Mouse (Mus musculus) layer of hippocampus, adult 18-20 months (tissue): ENCODE data around the gene Cd80. TPM values are rescaled to one million over a fixed set of nuclear protein-coding genes. Genes with fewer than 3 reads are reported as not detected.
"Not testable (repeated sequence)": the region's sequence is repeated elsewhere in the genome, so short reads cannot be mapped to it uniquely, and the experiment has no call there.

Experiments
- DNase-seq, 2 experiments: peaks; one replicate each; pipeline ENCODE4 v3.0.0; 2022; ENCODE audit warnings: low spot score in 2 of 2
- total RNA-seq, 2 experiments: library from RNA; stranded (reverse); gene quantifications; 2 replicates each; pipeline ENCODE4 v1.2.3; 2021

The Cd80 gene
- total RNA-seq, 2 experiments from 2014 or later, result 0.46 to 0.50 TPM

GRCm38 (mm10) chr16:38471697-38472506 lies 16.5 kb downstream of the Cd80 start:
- no peak for DNase-seq

GRCm38 (mm10) chr16:38472507-38472873 lies 17.1 kb downstream of the Cd80 start:
- no peak for DNase-seq

- DNase-seq, result no peak
Measured at GRCm38 (mm10) chr16:38473661-38474060, 18.3 kb downstream of the Cd80 start.

DNA sequence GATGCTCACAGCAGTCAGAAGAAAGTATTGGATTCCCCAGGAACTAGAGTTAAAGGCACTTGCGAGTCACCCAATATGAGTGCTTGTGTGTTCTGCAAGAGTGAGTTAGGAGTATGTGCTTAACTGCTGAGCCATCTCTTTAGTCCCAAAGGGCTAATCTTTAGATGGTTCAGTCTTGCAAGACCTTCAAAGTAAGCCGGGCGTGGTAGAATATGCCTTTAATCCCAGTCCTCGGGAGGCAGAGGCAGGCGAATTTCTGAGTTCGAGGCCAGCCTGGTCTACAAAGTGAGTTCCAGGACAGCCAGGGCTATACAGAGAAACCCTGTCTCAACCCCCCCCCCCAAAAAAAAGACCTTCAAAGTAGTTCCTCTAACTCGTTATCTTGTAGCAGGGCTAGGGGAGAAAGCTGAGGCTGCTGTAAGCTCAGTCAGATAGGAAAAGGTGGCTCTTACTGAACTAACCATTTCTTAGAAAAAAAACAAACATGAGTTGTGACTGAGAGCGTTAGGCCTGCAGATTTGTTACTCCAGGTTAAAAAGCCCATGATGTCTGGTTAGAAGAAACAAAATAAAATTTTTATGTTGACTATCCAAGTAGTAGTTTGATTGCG lies 19.4 kb downstream of the Cd80 start:
- DNase-seq, result no peak

- no peak for DNase-seq
Measured at GRCm38 (mm10) chr16:38475681-38476311, 20.4 kb downstream of the Cd80 start.

DNA sequence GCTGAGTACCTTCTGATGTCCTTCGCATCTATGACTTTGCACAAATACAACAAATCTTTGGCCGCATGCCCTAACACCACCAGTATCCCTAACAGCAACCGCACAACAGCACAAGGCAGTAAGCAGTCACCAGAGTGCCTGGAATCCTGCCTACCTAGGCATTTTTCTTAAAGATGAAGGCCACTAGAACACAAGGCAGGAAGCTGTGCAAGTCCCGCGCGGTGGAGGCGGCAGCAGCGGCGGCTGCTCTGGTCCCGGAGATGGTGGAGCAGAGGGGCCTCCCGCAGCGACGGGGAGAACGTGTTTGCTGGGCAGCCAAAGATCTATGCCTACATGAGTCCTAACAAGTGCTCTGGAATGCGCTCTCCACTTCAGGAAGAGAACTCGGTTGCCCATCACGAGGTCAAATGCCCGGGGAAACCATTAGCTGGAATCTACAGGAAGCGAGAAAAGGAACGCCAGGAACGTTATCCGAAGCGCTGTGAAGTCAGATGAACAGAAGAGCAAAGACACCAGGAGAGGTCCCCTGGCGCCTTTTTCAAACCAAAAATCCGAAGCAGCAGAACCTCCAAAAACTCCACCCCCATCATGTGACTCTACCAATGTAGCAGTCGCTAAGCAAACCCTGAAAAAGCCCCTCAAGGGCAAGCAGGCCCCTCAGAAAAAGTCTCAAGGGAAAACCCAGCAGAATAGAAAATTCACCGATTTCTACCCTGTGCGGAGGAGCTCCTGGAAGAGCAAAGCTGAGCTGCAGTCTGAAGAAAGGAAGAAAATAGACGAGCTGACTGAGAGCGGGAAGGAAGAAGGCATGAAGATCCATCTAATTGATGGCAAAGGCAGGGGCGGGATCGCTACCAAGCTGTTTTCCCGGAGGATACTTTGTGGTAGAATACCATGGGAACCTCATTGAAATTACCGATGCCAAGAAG lies 21.2 kb downstream of the Cd80 start:
- peak; percentile 11 to 37 for DNase-seq

- DNase-seq, result not testable (repeated sequence)
Measured at GRCm38 (mm10) chr16:38477241-38477608, 21.9 kb downstream of the Cd80 start.

GRCm38 (mm10) chr16:38478296-38478695 lies 22.9 kb downstream of the Cd80 start:
- no peak for DNase-seq

- no peak for DNase-seq
Measured at GRCm38 (mm10) chr16:38481327-38481726, 26.0 kb downstream of the Cd80 start.

- DNase-seq, result no peak
Measured at GRCm38 (mm10) chr16:38482780-38483562, 27.6 kb downstream of the Cd80 start.

DNA sequence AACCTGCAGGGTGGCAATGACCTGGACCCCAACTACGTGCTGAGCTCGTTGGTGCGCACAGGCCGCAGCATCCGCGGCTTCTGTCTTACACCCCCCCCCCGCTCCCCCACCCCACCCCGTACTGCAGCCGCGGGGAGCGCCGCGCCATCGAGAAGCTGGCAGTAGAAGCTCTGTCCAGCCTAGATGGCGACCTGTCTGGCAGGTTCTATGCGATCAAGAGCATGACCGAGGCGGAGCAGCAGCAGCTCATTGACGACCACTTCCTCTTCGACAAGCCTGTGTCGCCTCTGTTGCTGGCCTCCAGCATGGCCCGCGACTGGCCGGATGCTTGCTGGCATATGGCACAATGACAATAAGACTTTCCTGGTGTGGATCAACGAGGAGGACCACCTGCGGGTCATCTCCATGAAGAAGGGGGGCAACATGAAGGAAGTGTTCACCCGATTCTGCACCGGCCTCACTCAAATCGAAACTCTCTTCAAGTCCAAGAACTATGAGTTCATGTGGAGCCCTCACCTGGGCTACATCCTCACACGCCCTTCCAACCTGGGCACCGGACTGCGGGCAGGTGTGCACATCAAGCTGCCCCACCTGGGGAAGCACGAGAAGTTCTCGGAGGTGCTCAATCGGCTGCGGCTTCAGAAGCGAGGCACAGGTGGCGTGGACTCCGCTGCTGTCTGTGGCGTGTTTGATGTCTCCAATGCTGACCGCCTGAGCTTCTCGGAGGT lies 28.4 kb downstream of the Cd80 start:
- no peak for DNase-seq

GRCm38 (mm10) chr16:38492551-38492950 lies 37.2 kb downstream of the Cd80 start:
- no peak for DNase-seq

DNA sequence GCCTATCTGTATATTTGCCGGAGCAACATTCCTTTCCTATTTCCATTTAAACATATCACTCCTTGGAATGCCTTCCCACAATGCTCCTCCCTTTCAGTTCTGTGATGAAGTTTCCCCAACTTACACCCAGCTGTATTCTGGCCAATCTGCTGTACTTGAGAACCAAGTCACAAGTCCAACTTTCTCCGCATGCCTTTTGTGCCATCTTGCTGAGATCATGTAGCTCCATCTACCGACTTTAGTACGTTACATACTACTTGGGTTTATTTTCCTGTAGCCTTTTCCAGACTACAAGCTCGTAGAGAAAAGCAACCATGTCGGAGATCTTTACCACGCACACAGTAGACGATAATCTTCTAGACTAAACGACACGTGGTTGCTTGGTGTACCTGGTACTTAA lies 38.5 kb downstream of the Cd80 start:
- no peak for DNase-seq

GRCm38 (mm10) chr16:38496604-38497140 lies 41.3 kb downstream of the Cd80 start:
- no peak for DNase-seq

GRCm38 (mm10) chr16:38502469-38502868 lies 47.1 kb downstream of the Cd80 start:
- DNase-seq, result no peak

- DNase-seq, result no peak
Measured at GRCm38 (mm10) chr16:38503528-38503927, 48.2 kb downstream of the Cd80 start.

DNA sequence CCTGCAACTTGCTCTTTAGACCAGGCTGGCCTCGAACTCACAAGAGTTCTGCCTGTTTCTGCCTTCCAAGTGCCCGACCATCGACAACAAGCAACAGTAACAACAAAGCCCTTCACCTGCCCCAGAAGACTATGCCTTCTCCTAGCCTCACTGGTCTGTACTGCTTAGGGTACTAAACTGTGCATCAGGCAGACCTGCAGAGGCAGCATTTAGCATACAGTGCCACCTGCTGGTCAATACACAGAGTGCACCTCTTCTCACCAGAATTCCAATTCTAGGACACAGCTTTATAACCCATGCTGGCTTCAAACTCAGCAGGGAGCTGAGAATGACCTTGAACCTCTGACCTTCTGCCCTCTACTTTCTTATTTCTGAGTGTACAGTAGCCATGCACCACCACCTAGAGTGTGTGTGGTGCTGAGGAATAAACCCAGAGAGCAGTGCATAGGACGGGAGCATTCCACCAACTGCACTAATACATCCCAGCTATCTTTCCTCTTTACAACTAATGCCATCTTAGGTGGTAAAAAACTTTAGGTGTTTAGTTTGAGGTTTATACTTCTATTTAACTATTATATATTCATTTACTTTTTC lies 50.8 kb downstream of the Cd80 start:
- DNase-seq, result peak; percentile 21 to 84

DNA sequence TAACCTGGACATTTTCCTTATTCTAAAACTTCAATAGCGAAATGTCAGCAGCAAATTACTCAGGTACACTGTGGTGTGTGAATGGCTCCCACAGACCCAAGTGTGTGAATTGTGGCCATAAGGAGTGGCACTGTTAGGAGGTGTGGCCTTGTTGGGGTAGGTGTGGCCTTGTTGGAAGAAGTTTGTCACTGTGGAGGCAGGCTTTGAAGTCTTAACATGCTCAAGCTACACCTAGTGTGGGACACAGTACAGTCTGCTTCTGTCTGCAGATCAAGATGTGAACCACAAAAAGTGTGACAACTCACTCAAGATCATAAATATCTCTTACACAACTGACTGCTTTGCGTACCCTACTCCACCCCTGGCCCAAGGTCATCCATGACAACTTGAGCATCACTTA lies 55.5 kb downstream of the Cd80 start:
- DNase-seq, result no peak

DNA sequence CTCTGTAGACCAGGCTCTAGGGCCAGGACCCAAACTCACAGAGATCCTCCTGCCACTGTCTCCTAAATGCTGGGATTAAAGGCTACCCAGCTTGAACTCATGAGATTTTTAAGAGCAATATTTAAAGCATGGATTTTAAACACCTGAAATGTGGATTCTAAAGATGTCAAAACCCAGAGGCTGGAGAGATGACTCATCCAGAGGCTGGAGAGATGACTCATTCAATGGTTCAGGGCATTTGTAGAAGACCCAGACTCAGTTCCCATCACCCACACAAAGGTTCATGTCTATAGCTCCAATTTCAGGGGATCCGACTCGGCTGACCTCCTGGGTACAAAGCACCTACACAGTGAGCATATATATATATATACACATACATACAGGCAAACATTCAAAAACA lies 63.8 kb downstream of the Cd80 start:
- no peak for DNase-seq
